Mouse (Mus musculus): Measurements from ENCODE around the gene Gm8653. TPM values are rescaled to one million over a fixed set of nuclear protein-coding genes. Genes with fewer than 3 reads are reported as not detected.
"Not testable (repeated sequence)": the region's sequence is repeated elsewhere in the genome, so short reads cannot be mapped to it uniquely, and the experiment has no call there.

Gm8653 gene
- not detected in 2 replicates for polyA plus RNA-seq (2016; fragmentation: Nextera tagmentation; extraction: Ambion mirVana)

GRCm38 (mm10) chr7:22201164-22201563 lies at the start of gene Gm8653:
TSS of gene Gm8653 (minus strand) at chr7:22201264.
- H3K4me1 ChIP-seq (replicated peaks); H3K27ac ChIP-seq (ENCODE audit: poor library complexity, severe bottlenecking); H3K36me3 ChIP-seq; H3K27me3 ChIP-seq (replicated peaks); H3K9ac ChIP-seq; H3K4me2 ChIP-seq; ATAC-seq (ENCODE audit: insufficient number of reproducible peaks, low FRiP score); H3K9me3 ChIP-seq (replicated peaks); H3K4me3 ChIP-seq: not testable (repeated sequence)
- WGBS, result no CpG with 5 or more reads among the region's 2 CpGs

- WGBS, result 18% methylated on average over 2 of the region's 2 CpGs
- not testable (repeated sequence) for H3K9me3 ChIP-seq (replicated peaks); H3K4me1 ChIP-seq (replicated peaks); ATAC-seq (ENCODE audit: insufficient number of reproducible peaks, low FRiP score); H3K27ac ChIP-seq (ENCODE audit: poor library complexity, severe bottlenecking); H3K27me3 ChIP-seq (replicated peaks); H3K4me3 ChIP-seq; H3K4me2 ChIP-seq; H3K9ac ChIP-seq; H3K36me3 ChIP-seq
Measured at GRCm38 (mm10) chr7:22229384-22229783, 28.3 kb upstream of the Gm8653 start, which contains the start of gene Gm8453. TSS of gene Gm8453 (minus strand) at chr7:22229484.

GRCm38 (mm10) chr7:22189077-22189476 lies 12.0 kb downstream of the Gm8653 start, which contains the start of gene Vmn1r143:
TSS of gene Vmn1r143 (plus strand) at chr7:22189377.
- H3K4me3 ChIP-seq; H3K27me3 ChIP-seq (replicated peaks); H3K27ac ChIP-seq (ENCODE audit: poor library complexity, severe bottlenecking); ATAC-seq (ENCODE audit: insufficient number of reproducible peaks, low FRiP score); H3K4me1 ChIP-seq (replicated peaks); H3K4me2 ChIP-seq; H3K9me3 ChIP-seq (replicated peaks); H3K36me3 ChIP-seq; H3K9ac ChIP-seq: not testable (repeated sequence)
- no CpG with 5 or more reads among the region's 3 CpGs for WGBS

- H3K27me3 ChIP-seq (replicated peaks); H3K9me3 ChIP-seq (replicated peaks); H3K4me3 ChIP-seq; H3K4me1 ChIP-seq (replicated peaks); H3K27ac ChIP-seq (ENCODE audit: poor library complexity, severe bottlenecking); H3K4me2 ChIP-seq; H3K36me3 ChIP-seq; ATAC-seq (ENCODE audit: insufficient number of reproducible peaks, low FRiP score); H3K9ac ChIP-seq: not testable (repeated sequence)
- WGBS, result no CpG with 5 or more reads among the region's 3 CpGs
Measured at GRCm38 (mm10) chr7:22163935-22164334, 37.1 kb downstream of the Gm8653 start, which contains the start of gene Vmn1r142. TSS of gene Vmn1r142 (minus strand) at chr7:22164035.

Other genes starting within 250 kb of the Gm8653 start
- gene Vmn1r137, start 206.7 kb downstream of the Gm8653 start, polyA plus RNA-seq (2016; fragmentation: Nextera tagmentation; extraction: Ambion mirVana), result not detected in 2 replicates
- gene Vmn1r138, start 172.4 kb downstream of the Gm8653 start, polyA plus RNA-seq (2016; fragmentation: Nextera tagmentation; extraction: Ambion mirVana), result not detected in 2 replicates
- not detected in 2 replicates for gene Gm6176, start 145.0 kb downstream of the Gm8653 start, polyA plus RNA-seq (2016; fragmentation: Nextera tagmentation; extraction: Ambion mirVana)
- not detected in 2 replicates for gene Vmn1r139, start 132.2 kb downstream of the Gm8653 start, polyA plus RNA-seq (2016; fragmentation: Nextera tagmentation; extraction: Ambion mirVana)
- gene Gm16451, start 83.0 kb downstream of the Gm8653 start, polyA plus RNA-seq (2016; fragmentation: Nextera tagmentation; extraction: Ambion mirVana), result not detected in 2 replicates
- not detected in 2 replicates for gene Gm10666, start 66.5 kb downstream of the Gm8653 start, polyA plus RNA-seq (2016; fragmentation: Nextera tagmentation; extraction: Ambion mirVana)
- not detected in 2 replicates for gene Vmn1r142, start 37.2 kb downstream of the Gm8653 start, polyA plus RNA-seq (2016; fragmentation: Nextera tagmentation; extraction: Ambion mirVana)
- gene Vmn1r143, start 11.9 kb downstream of the Gm8653 start, polyA plus RNA-seq (2016; fragmentation: Nextera tagmentation; extraction: Ambion mirVana), result not detected in 2 replicates
- gene Gm8453, start 28.2 kb upstream of the Gm8653 start, polyA plus RNA-seq (2016; fragmentation: Nextera tagmentation; extraction: Ambion mirVana), result not detected in 2 replicates
- not detected in 2 replicates for gene Gm4187, start 128.5 kb upstream of the Gm8653 start, polyA plus RNA-seq (2016; fragmentation: Nextera tagmentation; extraction: Ambion mirVana)
- gene Gm8660, start 169.8 kb upstream of the Gm8653 start, polyA plus RNA-seq (2016; fragmentation: Nextera tagmentation; extraction: Ambion mirVana), result not detected in 2 replicates
- not detected in 2 replicates for gene Vmn1r148, start 212.3 kb upstream of the Gm8653 start, polyA plus RNA-seq (2016; fragmentation: Nextera tagmentation; extraction: Ambion mirVana)
- gene Vmn1r149, start 237.0 kb upstream of the Gm8653 start, polyA plus RNA-seq (2016; fragmentation: Nextera tagmentation; extraction: Ambion mirVana), result not detected in 2 replicates